Mouse (Mus musculus) testis, adult 2 months (tissue): ENCODE results near the gene Map4k4. TPM values are rescaled to one million over a fixed set of nuclear protein-coding genes. Genes with fewer than 3 reads are reported as not detected.

Experiments
- H3K27ac ChIP-seq: fragments of 200-500 bp; 2 replicates; pipeline ENCODE4 v1.5.1; 2012; ENCODE audit warnings: low read depth, low read length; ENCODE audit not compliant: control insufficient read depth, insufficient read depth
- H3K27me3 ChIP-seq: fragments of 200-500 bp; 2 replicates; pipeline ENCODE4 v1.6.1; 2012; ENCODE audit warnings: mild to moderate bottlenecking, low read length, moderate library complexity; ENCODE audit not compliant: control insufficient read depth, insufficient read depth
- H3K36me3 ChIP-seq: fragments of 200-500 bp; 2 replicates; pipeline ENCODE4 v1.6.1; 2012; ENCODE audit warnings: mild to moderate bottlenecking, low read length; ENCODE audit not compliant: control insufficient read depth, insufficient read depth
- H3K4me1 ChIP-seq: fragments of 200-500 bp; 2 replicates; pipeline ENCODE4 v1.6.1; 2012; ENCODE audit warnings: low read length; ENCODE audit not compliant: control insufficient read depth, insufficient read depth
- H3K4me3 ChIP-seq: fragments of 200-500 bp; 2 replicates; pipeline ENCODE4 v1.5.1; 2012; ENCODE audit warnings: low read depth, mild to moderate bottlenecking, low read length, moderate library complexity, mixed read lengths; ENCODE audit not compliant: control insufficient read depth
- CTCF ChIP-seq: fragments of 200-500 bp; IDR thresholded peaks from 2 replicates; pipeline ENCODE4 v1.5.1; 2012; ENCODE audit warnings: low read depth, mild to moderate bottlenecking, inconsistent platforms, low read length, moderate library complexity; ENCODE audit not compliant: control insufficient read depth, insufficient read depth, insufficient replicate concordance
- POLR2A ChIP-seq: fragments of 200-500 bp; IDR thresholded peaks from 2 replicates; pipeline ENCODE4 v1.6.1; 2012; ENCODE audit warnings: low read depth, mild to moderate bottlenecking, inconsistent platforms, low read length, moderate library complexity; ENCODE audit not compliant: control insufficient read depth
- polyA plus RNA-seq: library from polyadenylated mRNA; depleted of rRNA; stranded (reverse); fragments of >200 nt; gene quantifications from 2 replicates; pipeline ENCODE4 v1.2.3, GENCODE M21; 2012

Gene Map4k4
- polyA plus RNA-seq, 1 experiment, result 25.6 TPM

DNA sequence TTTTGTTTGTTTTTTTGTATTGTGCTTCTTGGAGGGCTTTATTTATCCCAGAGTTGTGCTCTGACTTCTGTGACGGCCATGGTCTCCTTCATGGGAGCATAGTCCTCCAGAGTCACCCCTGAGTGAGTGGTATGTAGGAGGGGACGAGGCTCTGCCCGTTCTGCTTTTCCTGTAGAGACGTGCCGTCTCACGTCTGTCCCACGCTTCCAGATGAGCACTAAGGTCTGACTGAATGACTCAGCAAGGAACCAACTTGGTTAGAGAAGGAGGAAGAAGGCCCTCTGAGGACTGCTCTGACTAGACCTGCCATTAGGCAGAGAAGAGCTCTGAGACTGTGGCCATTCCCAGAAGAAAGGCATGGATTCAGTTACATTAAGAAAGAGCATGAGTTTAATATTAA lies 68.3 kb downstream of the Map4k4 start:
- H3K36me3 ChIP-seq, result no peaks in the 10 kb centered on the region
- H3K4me1 ChIP-seq, result no peaks in the 10 kb centered on the region
- no peak overlapping the region for H3K27ac ChIP-seq
- no peaks in the 10 kb centered on the region for H3K27me3 ChIP-seq
- no peak for TF ChIP-seq CTCF
- no peak for TF ChIP-seq POLR2A
- no peak overlapping the region for H3K4me3 ChIP-seq

DNA sequence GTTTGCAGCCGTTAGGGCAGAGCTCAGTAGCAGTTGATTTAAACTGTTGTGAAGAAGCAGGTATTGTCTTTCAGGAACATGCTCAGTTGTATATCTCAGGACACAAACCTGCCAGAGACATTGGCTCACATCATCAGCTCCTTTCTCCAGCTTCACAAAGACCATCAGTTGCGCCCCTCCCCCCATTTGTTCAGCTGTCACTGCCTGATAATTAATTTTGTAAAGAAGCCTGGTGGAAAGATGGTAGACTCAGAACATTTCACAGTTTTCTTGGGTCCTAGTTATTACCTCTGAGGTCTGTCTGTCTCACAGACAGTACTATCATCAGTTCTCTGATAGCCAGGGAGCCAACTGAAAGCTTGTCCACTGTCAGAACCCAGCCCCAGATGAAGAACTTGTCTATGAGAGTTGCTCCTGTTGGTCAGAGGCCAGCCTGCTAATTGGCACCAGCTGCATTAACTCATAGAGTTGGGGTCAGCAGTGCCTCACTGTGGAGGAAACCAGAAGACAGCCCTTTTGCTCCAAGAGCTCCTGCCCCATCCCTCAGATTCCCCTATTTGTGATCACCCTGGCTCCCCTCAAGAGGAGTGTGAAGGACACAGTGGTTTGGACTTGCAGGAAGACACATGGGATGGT lies 69.2 kb downstream of the Map4k4 start:
- H3K36me3 ChIP-seq, result no peaks in the 10 kb centered on the region
- TF ChIP-seq CTCF, result no peak

DNA sequence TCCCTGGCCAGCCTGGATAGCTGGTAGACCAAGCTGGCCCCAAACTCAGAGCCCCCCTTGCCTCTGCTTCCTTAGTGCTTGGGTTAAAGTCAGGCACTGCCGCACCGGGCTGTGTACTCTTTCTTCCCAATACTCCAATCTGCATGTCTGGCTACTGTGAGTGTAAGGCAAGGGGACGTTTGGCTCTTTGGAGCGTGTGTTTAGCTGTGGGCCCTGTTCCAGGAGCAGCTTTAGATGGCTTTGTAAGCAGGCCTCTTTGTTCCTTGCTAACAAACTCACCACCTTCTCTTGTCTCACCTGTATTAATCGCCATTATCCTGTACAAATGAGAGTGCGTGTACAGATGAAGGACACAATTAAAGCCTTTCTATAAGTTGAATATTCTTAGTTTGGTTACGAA lies 71.7 kb downstream of the Map4k4 start:
- no peaks in the 10 kb centered on the region for H3K36me3 ChIP-seq
- no peak overlapping the region for H3K27ac ChIP-seq
- TF ChIP-seq CTCF (no peak), POLR2A (no peak)
- no peak overlapping the region for H3K4me3 ChIP-seq
- H3K27me3 ChIP-seq, result no peaks in the 10 kb centered on the region
- H3K4me1 ChIP-seq, result no peaks in the 10 kb centered on the region

More for the DNA sequence above, 69.2 kb downstream of the Map4k4 start:
- H3K4me3 ChIP-seq, result no peak overlapping the region
- no peak overlapping the region for H3K27ac ChIP-seq
- no peaks in the 10 kb centered on the region for H3K4me1 ChIP-seq
- H3K27me3 ChIP-seq, result no peaks in the 10 kb centered on the region

DNA sequence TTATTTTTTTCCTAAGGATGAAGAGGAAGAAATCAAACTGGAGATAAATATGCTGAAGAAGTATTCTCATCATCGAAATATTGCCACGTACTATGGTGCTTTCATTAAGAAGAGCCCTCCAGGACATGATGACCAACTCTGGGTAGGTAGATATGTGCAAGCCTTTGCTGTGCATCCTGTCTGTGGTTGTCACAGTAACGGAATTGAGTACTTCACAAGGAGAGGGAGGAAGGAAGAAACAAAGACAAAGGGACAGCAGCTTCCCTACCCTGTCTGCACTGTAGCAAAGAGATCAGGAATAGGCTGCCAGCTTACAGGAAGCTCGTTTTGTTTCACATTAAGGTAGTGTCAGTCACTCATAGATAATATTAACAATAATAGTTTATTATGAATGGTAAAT lies 73.2 kb downstream of the Map4k4 start:
- H3K36me3 ChIP-seq, result no peaks in the 10 kb centered on the region
- TF ChIP-seq POLR2A (no peak), CTCF (no peak)
- no peak overlapping the region for H3K4me3 ChIP-seq
- no peaks in the 10 kb centered on the region for H3K4me1 ChIP-seq
- H3K27ac ChIP-seq, result no peak overlapping the region
- H3K27me3 ChIP-seq, result no peaks in the 10 kb centered on the region

DNA sequence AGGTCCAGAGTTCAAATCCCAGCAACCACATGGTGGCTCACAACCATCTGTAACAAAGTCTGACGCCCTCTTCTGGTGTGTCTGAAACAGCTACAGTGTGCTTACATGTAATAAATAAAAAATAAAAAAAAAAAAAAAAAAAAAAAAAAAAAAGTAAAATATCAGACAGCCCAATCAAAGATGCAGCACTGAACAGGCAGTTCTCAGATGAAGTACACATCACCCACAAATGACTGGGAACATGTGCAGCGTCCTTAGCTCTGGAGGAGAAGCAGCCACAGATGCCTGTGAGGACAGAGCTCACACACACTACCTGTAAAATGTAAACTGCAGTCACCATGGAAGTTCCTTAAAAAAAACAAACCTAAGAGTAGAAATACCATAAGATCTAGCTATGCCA lies 74.3 kb downstream of the Map4k4 start:
- no peaks in the 10 kb centered on the region for H3K36me3 ChIP-seq
- H3K4me3 ChIP-seq, result no peak overlapping the region

GRCm38 (mm10) chr1:39976107-39976506 lies 75.4 kb downstream of the Map4k4 start:
- H3K4me1 ChIP-seq, result no peaks in the 10 kb centered on the region
- H3K36me3 ChIP-seq, result no peaks in the 10 kb centered on the region
- H3K27ac ChIP-seq, result no peak overlapping the region
- no peak for TF ChIP-seq CTCF
- TF ChIP-seq POLR2A, result no peak
- H3K4me3 ChIP-seq, result no peak overlapping the region
- no peaks in the 10 kb centered on the region for H3K27me3 ChIP-seq

More for the DNA sequence above, 74.3 kb downstream of the Map4k4 start:
- TF ChIP-seq POLR2A (no peak), CTCF (no peak)
- Histone ChIP-seq H3K27me3 (no peaks in the 10 kb centered on the region), H3K4me1 (no peaks in the 10 kb centered on the region), H3K27ac (no peak overlapping the region)

DNA sequence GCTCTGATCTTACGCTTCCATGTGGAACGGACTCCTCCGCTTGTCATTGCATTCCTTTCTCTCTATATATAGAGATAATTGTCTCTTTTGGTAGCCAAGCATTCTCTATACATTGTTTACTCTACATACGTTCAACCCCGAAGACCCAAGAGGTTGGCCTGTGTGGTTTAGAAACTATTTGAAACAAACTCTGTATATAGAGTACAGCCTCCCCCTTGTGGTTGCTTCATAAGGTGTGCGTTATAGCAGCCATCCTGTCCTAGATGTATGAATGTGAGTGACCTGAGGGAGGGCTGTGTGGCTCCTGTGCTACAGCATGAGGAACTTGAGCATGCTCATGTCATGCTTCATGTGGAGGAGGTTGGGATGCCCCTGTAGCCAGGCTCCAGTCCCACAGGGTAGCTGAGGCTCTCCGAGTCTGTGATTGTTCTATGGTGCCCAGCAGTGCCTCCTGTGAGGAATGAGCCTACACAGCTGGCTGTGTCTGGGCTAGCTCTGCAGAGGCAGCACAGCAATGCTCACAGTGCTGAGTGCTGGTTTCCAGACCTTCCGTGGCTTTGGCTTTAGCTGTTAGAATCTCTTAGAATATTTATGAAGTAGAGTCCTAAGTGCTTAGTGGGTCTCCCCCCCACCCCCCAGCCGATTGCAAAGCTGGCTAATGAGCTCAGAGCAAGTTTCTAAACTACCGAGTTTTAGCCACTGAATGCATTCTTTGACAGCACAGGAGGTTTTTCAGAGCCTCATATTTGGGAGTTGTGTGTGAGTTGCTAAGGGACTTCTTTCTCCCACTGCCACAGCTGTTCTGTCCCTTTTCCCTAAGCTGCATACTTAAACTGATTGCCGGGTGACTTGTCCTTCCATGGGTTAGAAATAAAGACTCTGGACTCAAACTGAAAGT lies 76.4 kb downstream of the Map4k4 start:
- no peak for TF ChIP-seq CTCF
- TF ChIP-seq POLR2A, result no peak
- no peaks in the 10 kb centered on the region for H3K36me3 ChIP-seq
- H3K27ac ChIP-seq, result no peak overlapping the region
- H3K4me1 ChIP-seq, result no peaks in the 10 kb centered on the region
- H3K27me3 ChIP-seq, result no peaks in the 10 kb centered on the region
- no peak overlapping the region for H3K4me3 ChIP-seq
